Mouse (Mus musculus): ENCODE data around the gene Adat1.
"Not testable (repeated sequence)": the region's sequence is repeated elsewhere in the genome, so short reads cannot be mapped to it uniquely, and the experiment has no call there.

Gene Adat1

DNA sequence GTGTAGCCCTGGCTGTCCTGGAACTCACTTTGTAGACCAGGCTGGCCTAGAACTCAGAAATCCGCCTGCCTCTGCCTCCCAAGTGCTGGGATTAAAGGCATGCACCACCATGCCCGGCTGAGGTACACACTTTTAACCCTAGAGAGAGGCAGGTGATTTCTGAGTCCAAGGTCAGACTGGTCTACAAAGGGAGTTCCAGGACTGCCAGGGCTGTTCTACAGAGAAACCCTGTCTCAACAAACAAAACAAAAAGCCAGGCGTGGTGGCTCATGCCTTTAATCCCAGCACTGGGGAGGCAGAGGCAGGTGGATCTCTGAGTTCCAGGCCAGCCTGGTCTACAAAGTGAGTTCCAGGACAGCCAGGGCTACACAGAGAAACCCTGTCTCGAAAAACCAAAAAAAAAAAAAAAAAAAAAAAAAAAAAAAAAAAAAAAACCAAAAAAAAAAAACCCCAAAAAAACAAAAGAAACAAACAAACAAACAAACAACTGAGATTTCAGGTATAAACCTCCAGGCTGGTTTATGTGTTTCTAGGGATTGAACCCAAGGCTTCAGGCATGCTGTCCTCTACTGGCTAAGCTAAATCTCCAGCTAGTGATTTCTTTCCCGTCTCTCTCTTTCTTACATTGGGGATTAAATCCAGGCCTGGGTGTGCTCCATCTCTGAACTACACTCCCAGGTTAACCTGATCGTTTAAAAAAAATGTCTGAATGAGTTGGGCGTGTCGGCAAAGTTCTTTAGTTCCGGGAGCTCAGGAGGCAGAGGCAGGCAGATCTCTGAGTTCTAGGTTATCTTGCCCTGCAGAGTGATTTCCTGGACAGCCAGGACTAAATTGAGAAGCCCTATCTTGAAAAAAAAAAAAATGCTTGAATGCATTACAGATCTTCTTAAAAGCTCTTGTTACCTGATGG is 53.8 kb downstream of the Adat1 start:
- not testable (repeated sequence) for DNase-seq

DNA sequence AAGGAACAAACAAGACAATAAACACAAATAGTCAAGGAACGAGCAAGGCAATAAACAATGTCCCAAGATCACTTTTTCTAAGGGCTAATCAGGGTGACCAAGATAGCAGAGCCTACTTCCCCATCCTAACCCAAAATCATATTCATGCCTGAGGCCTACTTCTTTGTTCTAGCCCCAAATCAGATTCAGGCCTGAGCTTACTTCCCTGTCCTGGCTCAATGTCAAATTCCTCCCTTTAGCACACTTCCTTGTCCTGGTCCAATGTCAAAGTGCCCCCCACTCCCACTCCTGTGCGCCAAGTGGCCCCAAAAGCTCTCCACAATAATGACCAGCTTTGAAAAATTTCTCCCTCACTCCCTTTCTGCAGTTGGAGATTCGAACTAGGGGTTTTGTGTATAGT is 54.9 kb downstream of the Adat1 start:
- no peak for DNase-seq

DNA sequence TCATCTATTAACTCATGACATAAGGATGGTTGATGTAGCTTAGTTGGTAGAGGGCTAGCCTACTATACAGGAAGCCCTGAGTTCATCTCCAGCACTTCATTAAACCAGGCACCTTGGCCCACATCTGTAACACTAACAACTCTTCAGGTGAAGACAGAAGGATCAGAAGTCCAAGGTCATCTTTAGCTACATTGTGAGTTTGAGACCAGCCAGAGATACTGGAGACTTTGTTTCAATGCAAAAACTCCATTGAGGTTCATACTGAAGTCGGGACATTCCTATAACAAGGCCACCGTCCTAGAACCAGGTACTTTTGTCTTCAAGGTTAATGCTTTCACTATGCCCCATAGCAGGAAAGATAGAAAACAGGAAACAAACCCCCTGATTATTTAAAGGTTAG is 57.9 kb downstream of the Adat1 start:
- no peak for DNase-seq

DNA sequence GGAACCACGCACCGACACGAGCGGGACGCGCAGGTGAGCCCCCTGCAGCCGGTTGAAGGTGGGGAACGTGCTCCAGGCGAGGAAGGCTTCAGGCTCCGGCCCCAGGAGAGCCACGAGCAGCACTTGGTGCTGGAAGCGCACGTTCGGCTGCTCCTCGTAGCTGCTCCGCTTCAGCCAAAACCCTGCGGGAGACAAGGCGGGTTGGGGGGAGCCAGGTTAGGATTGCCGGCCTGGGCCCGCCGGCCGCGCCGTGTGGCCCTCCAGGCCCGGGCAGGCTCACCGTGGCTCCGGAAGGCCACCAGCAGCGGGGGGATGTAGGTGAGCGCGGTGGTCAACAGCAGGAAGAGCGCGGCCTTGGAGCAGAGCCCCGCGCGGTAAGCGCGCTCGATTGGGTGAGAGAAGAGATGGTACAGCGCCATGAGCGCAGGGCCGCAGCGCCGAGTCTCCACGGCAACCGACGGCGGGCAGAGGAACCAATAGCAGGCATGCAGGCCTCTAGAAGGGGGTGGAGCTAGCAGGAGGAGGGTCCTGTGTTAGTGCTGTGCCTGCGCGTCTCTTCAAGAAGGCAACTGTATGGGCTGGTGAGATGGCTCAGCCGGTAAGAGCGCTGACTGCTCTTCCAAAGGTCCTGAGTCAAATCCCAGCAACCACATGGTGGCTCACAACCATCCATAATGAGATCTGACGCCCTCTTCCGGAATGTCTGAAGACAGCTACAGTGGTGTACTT is 58.6 kb downstream of the Adat1 start, which contains the start of gene Tmem231:
Gene Tmem231, minus strand, starts transcription at position 534 of the 729 bp plus-strand sequence.
- DNase-seq, result peak; percentile 88

DNA sequence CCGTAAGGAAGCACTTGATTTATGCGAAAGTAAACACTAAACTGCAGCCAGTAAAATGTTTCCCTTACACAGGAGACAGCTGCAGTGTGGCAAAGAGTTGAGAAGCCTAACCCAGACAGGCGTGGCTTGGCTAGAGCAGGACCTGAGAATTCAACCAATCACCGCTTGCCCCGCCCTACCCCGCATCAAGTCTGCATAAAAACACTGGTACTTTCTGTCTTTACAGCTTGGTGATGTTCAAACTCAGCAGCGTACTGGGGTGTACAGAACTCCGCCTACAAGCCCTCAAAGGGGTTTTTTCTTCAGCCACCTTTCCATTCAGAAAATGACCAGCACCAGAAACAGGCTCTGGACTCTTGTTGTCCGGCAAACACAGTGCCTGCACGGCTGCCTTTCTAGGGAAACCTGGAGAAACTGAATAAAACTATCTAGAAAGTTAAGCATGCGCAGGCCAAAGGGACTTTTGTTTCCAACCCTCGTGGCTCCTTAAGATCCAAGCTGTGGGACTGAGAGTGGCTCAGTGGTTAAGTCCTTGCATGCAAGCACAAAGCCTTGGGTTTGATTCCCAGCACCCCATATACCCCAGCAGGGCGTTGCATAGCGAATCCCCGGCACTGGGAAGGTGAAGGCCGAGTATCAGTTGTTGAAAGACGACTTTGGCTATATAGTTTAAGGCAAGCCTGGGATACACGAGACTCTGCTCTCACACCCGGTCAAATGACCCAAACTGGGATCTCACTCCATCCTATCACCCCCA is 59.3 kb downstream of the Adat1 start:
- DNase-seq, result peak; percentile 50

DNA sequence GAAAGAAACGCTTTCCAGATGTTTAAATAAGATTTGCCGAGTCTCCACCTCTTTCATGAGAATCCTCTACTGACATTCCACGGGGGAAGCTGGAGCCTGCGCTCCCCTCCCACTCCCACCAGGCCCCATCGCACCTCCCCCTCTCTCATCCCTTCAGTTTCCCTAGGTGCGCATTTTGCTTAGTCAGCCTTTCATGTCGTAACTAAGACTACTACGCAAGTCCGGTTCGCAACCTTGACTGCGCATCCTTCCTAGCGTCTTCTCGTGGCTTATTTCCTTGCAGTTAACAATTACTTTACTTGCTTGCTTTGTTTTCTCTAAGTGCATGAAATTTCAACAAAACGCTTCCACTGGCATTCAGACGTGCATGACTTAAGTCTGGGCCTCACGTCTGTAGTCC is 60.4 kb downstream of the Adat1 start:
- DNase-seq, result no peak

DNA sequence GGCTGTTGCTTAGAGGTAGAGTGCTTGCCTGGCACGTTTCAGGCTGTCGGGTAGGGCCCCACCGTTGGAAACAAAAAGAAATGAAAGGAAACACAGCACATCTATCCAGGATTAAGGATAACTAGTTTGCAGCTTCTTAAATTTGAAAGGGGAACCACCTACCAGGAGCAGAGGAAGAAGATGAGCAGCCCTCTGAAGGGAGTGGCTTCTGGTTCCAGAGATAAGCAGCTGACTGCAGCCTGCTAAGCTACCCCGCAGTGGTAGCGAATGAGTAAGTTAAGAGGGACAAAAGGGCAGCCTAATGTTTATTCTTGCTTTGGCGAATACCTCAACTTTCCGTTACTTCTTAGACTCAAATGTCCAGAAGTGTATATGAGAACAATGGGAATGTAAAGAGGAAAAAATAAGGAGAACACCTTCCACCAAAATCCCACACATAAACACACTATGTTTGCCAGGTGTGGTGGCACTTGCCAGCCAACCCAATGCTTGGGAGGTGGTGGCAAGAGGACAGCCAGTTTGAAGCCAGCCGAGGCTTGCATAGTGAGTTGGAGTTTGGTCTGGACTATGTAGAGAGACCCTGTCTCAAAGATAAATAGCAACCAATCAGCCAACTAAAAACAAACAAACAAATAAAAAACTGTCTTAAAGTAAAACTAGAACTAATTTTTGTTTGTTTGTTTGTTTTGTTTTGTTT is 62.3 kb downstream of the Adat1 start:
- no peak for DNase-seq

DNA sequence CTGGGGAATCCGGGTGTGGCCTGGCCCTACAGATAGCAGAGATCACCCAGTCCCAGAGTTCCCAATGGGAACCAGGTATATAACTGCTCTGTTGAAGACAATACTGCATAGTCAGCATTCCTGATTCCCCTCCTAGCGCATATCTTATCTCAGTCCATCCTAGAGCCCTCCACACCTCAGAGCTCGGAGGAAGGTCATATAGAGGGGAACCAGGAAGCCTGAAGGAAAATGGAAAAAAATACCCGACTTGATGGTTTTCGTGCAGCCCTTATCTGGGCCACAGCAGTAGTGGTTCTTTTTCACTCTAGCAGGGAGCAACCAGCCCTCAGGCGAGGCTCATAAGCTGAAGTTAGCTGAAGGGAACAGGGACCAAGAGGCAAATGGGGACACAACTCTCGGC is 67.1 kb downstream of the Adat1 start:
- no peak for DNase-seq

DNA sequence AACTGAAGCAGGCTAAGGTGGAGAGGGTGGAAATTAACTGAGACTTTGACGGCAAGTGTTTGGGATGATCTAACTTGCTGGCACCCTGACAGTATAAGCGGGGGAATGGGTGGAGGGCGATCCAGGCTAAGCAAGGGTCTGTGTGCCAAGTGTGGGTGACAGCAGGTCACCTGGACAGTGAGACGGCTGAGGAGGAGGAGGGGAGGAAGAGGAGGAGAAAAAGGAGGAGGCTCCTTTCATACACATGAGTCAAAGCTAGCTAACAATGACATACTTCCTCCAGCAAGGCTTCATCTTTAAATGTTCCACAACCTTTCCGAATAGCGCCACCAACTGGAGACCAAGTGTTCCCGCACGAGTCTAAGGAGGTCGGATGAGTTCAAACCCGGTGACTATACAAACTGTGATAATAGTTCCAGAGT is 68.7 kb downstream of the Adat1 start:
- DNase-seq, result peak; percentile 79

DNA sequence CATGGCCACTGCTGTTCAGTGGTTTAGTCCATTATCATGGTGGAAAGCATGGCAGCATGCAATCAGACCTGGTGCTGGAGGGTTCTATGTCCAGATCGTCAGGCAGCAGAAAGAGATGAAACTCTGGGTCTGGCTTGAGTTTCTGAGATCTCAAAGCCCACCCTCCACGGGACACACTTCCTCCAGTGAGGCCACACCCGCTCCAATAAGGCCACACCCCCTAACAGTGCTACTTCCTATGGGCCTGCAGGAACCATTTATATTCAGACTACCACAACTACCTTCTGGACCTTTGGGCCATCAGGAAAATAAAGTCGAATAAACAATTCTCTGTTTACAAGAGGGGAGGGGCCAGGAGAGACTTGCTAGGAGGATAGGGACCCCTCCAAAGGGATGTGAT is 71.1 kb downstream of the Adat1 start:
- no peak for DNase-seq

DNA sequence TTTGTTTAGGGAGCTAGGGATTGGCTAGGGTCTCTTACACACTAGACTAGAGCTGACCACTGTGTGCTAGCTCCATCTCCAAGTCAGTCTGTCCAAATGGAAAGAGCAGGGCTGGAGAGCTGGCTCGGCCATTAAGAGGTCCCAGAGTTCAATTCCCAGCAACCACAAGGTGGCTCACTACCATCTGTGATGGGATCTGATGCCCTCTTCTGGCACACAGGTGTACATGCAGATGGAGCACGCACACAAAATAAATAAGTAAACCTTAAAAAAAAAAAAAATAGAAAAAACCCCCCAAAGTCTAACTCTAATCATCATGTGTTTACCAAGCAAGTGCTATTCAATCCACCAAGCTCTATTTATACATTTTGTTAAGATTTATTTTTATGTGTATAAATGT is 72.4 kb downstream of the Adat1 start:
- no peak for DNase-seq
